8 mouse cellular contexts compared by ENCODE assay signal in genomic region chr1:171440025-171440725, GRCm38 (mm10). TPM values are rescaled to one million over a fixed set of nuclear protein-coding genes. Genes with fewer than 3 reads are reported as not detected.
DNase-seq lines count a peak whose midpoint lies in the region; ATAC-seq and TF ChIP-seq lines count a peak whose summit lies in the region.

No protein-coding gene starts in this region.

- WGBS in midbrain, embryonic 14.5 days, result 54% methylated on average over 9 of the region's 9 CpGs
- 66% methylated on average over 8 of the region's 9 CpGs for WGBS in midbrain, embryonic 10.5 days
- WGBS in stomach, postnatal 0 days, result 17% methylated on average over 9 of the region's 9 CpGs

- H3K4me1 ChIP-seq in midbrain, embryonic 14.5 days (ENCODE audit: control insufficient read depth, insufficient read depth, low read length), result peaks cover 12% of the 10 kb centered on the region; the same call in 1 of the 2 replicates
- peaks cover 22% of the 10 kb centered on the region for H3K4me1 ChIP-seq in midbrain, embryonic 10.5 days
- peaks cover 4% of the 10 kb centered on the region; the same call in 1 of the 2 replicates for H3K4me1 ChIP-seq in stomach, postnatal 0 days (replicated peaks; ENCODE audit: control insufficient read depth, insufficient read depth)

- H3K4me3 ChIP-seq in midbrain, embryonic 14.5 days (replicated peaks; ENCODE audit: low read depth, low read length), result no peak overlapping the region
- no peak overlapping the region for H3K4me3 ChIP-seq in midbrain, embryonic 10.5 days
- peak overlapping the region; percentile 70 for H3K4me3 ChIP-seq in stomach, postnatal 0 days (ENCODE audit: low read depth, low read length)

- peak overlapping the region; percentile 15; the same call in 1 of the 2 replicates for H3K4me2 ChIP-seq in midbrain, embryonic 14.5 days (ENCODE audit: low read length)
- H3K4me2 ChIP-seq in stomach, postnatal 0 days (replicated peaks; ENCODE audit: low read depth), result peak overlapping the region; percentile 68

- no peak overlapping the region for H3K27ac ChIP-seq in midbrain, embryonic 14.5 days (replicated peaks; ENCODE audit: low read depth, low read length)
- H3K27ac ChIP-seq in midbrain, embryonic 10.5 days (replicated peaks), result no peak overlapping the region
- H3K27ac ChIP-seq in stomach, postnatal 0 days (replicated peaks), result peak overlapping the region; percentile 94

- ATAC-seq in midbrain, embryonic 14.5 days (ENCODE audit: low FRiP score, low TSS enrichment), result no peak
- peak; percentile 34; the same call in 1 of the 2 replicates for ATAC-seq in stomach, postnatal 0 days (ENCODE audit: low FRiP score, low TSS enrichment)

- TF ChIP-seq CTCF in stomach, postnatal 0 days (IDR thresholded peaks at IDR 0.05; ENCODE audit: low read depth), result peak; percentile 39

- no peaks in the 10 kb centered on the region for H3K36me3 ChIP-seq in midbrain, embryonic 14.5 days (ENCODE audit: control insufficient read depth, insufficient read depth, low read length)
- no peaks in the 10 kb centered on the region for H3K36me3 ChIP-seq in midbrain, embryonic 10.5 days
- H3K36me3 ChIP-seq in stomach, postnatal 0 days (ENCODE audit: control insufficient read depth, insufficient read depth, low read length), result no peaks in the 10 kb centered on the region

- H3K27me3 ChIP-seq in midbrain, embryonic 14.5 days (ENCODE audit: control insufficient read depth, insufficient read depth, low read length), result peaks cover 30% of the 10 kb centered on the region
- H3K27me3 ChIP-seq in midbrain, embryonic 10.5 days (ENCODE audit: low read depth, poor library complexity, severe bottlenecking), result peaks cover 64% of the 10 kb centered on the region
- no peaks in the 10 kb centered on the region for H3K27me3 ChIP-seq in stomach, postnatal 0 days (ENCODE audit: control insufficient read depth, insufficient read depth, low read length)

- 0 out of 2 replicates have a peak, but pooled peaks cover 7% of the 10 kb centered on the region for H3K9me3 ChIP-seq in midbrain, embryonic 14.5 days (ENCODE audit: control insufficient read depth, low read length)
- peaks cover 7% of the 10 kb centered on the region; the same call in 1 of the 2 replicates for H3K9me3 ChIP-seq in midbrain, embryonic 10.5 days (replicated peaks)
- no peaks in the 10 kb centered on the region for H3K9me3 ChIP-seq in stomach, postnatal 0 days (ENCODE audit: control insufficient read depth, low read length)

- TF ChIP-seq EP300 in stomach, postnatal 0 days (optimal IDR thresholded peaks at IDR 0.05), result no peak

- no peak for DNase-seq in midbrain, embryonic 14.5 days
- DNase-seq in midbrain, embryonic 10.5 days (ENCODE audit: low spot score), result no peak
- DNase-seq in gastrocnemius, postnatal 25 days, result peak; percentile 30
- peak; percentile 82 for DNase-seq in kidney, adult 18-20 months
- peak; percentile 74 to 86 for DNase-seq in lung, adult 18-20 months
- DNase-seq in stomach, postnatal 0 days (ENCODE audit: low spot score), result peak; percentile 62
- no peak for DNase-seq in right cerebral cortex, adult 18-20 months
- DNase-seq in layer of hippocampus, postnatal 36 days, result no peak

- H3K9ac ChIP-seq in midbrain, embryonic 14.5 days (replicated peaks; ENCODE audit: low read length), result no peak overlapping the region; the same call in 1 of the 2 replicates
- H3K9ac ChIP-seq in stomach, postnatal 0 days (ENCODE audit: low read length), result peak overlapping the region; percentile 18; the same call in 1 of the 2 replicates

RNA-seq across cellular contexts. Expression of gene F11r, which starts 2.8 kb away (rescaled TPM):
- 3.3 and 8.1 TPM in 2 replicates for polyA plus RNA-seq in midbrain, embryonic 14.5 days (2014; fragmentation: Nextera tagmentation; extraction: Ambion mirVana)
- 14.0 TPM in 2 replicates for polyA plus RNA-seq in midbrain, embryonic 10.5 days (2016; fragmentation: Nextera tagmentation; extraction: Ambion mirVana)
- total RNA-seq in gastrocnemius, postnatal 25 days (2021), result 1 to 10 TPM; 6.2 to 6.9 TPM
- polyA plus RNA-seq in stomach, postnatal 0 days (2015; fragmentation: Nextera tagmentation; extraction: Ambion mirVana), result 95.8 and 113 TPM in 2 replicates
- 1 to 10 TPM; 5.0 to 6.6 TPM for total RNA-seq in layer of hippocampus, postnatal 36 days (2021)

RNA-seq across cellular contexts. Expression of gene Tstd1, which starts 21.5 kb away (rescaled TPM):
- polyA plus RNA-seq in midbrain, embryonic 14.5 days (2014; fragmentation: Nextera tagmentation; extraction: Ambion mirVana), result 5.7 and 6.2 TPM in 2 replicates
- 8.4 and 9.6 TPM in 2 replicates for polyA plus RNA-seq in midbrain, embryonic 10.5 days (2016; fragmentation: Nextera tagmentation; extraction: Ambion mirVana)
- 1 to 10 TPM in 1 of 2 experiments, under 1 TPM in 1; 0.95 to 1.3 TPM for total RNA-seq in gastrocnemius, postnatal 25 days (2021)
- polyA plus RNA-seq in stomach, postnatal 0 days (2015; fragmentation: Nextera tagmentation; extraction: Ambion mirVana), result 3.7 and 3.8 TPM in 2 replicates
- 1 to 10 TPM; 4.1 to 5.9 TPM for total RNA-seq in layer of hippocampus, postnatal 36 days (2021)

RNA-seq across cellular contexts. Expression of gene Usf1, which starts 29.1 kb away (rescaled TPM):
- 207 and 236 TPM in 2 replicates for polyA plus RNA-seq in midbrain, embryonic 14.5 days (2014; fragmentation: Nextera tagmentation; extraction: Ambion mirVana)
- polyA plus RNA-seq in midbrain, embryonic 10.5 days (2016; fragmentation: Nextera tagmentation; extraction: Ambion mirVana), result 138 and 161 TPM in 2 replicates
- total RNA-seq in gastrocnemius, postnatal 25 days (2021), result 10 to 100 TPM; 24.6 to 25.2 TPM
- polyA plus RNA-seq in stomach, postnatal 0 days (2015; fragmentation: Nextera tagmentation; extraction: Ambion mirVana), result 39.1 and 41.6 TPM in 2 replicates
- total RNA-seq in layer of hippocampus, postnatal 36 days (2021), result 100 to 1,000 TPM; 114 to 132 TPM

RNA-seq across cellular contexts. Expression of gene Arhgap30, which starts 51.4 kb away (rescaled TPM):
- 0.09 and 0.42 TPM in 2 replicates for polyA plus RNA-seq in midbrain, embryonic 14.5 days (2014; fragmentation: Nextera tagmentation; extraction: Ambion mirVana)
- 0.69 and 0.87 TPM in 2 replicates for polyA plus RNA-seq in midbrain, embryonic 10.5 days (2016; fragmentation: Nextera tagmentation; extraction: Ambion mirVana)
- under 1 TPM; 0.49 to 0.86 TPM for total RNA-seq in gastrocnemius, postnatal 25 days (2021)
- 1.1 and 1.2 TPM in 2 replicates for polyA plus RNA-seq in stomach, postnatal 0 days (2015; fragmentation: Nextera tagmentation; extraction: Ambion mirVana)
- total RNA-seq in layer of hippocampus, postnatal 36 days (2021), result 1 to 10 TPM; 2.0 to 2.1 TPM

Comparison
In these comparisons a context has a peak if more than half of its experiments do, and no peak if none do; other contexts are left out.
1. DNase-seq: peak in gastrocnemius, postnatal 25 days (single experiment), kidney, adult 18-20 months (single experiment), lung, adult 18-20 months (2 of 2) and stomach, postnatal 0 days (single experiment); none in midbrain, embryonic 14.5 days (single experiment), midbrain, embryonic 10.5 days (single experiment), right cerebral cortex, adult 18-20 months (single experiment) and layer of hippocampus, postnatal 36 days (0 of 2).